18 mouse cellular contexts compared by ENCODE assay signal in genomic region chr19:40728732-40729420, GRCm38 (mm10). TPM values are rescaled to one million over a fixed set of nuclear protein-coding genes. Genes with fewer than 3 reads are reported as not detected.
DNase-seq lines count a peak whose midpoint lies in the region; ATAC-seq and TF ChIP-seq lines count a peak whose summit lies in the region.
"Had no signal": no experiment of that assay in that cellular context is flagged by ENCODE, and none has a peak within 500 bp of the region (broad histone marks: within the 10 kb centered on the region; RNA-seq: fewer than 3 reads in every experiment).

No protein-coding gene starts in this region.

- H3K36me3 ChIP-seq in lung, embryonic 14.5 days (ENCODE audit: insufficient read depth), result no peaks in the 10 kb centered on the region
- H3K36me3 ChIP-seq: embryonic facial prominence, embryonic 12.5 days; forebrain, embryonic 15.5 days; liver, embryonic 13.5 days; stomach, embryonic 15.5 days had no signal

- no peak overlapping the region for H3K4me2 ChIP-seq in lung, embryonic 14.5 days
- H3K4me2 ChIP-seq: embryonic facial prominence, embryonic 12.5 days; forebrain, embryonic 15.5 days; liver, embryonic 13.5 days; midbrain, embryonic 11.5 days; stomach, embryonic 15.5 days had no signal

- whole genome bisulfite sequencing in lung, embryonic 14.5 days, result 33% methylated on average over 12 of the region's 12 CpGs
- 25% methylated on average over 12 of the region's 12 CpGs for WGBS in lung, adult 2 months

- no peak for TF ChIP-seq POLR2A in lung, adult 2 months (IDR thresholded peaks at IDR 0.05; ENCODE audit: borderline replicate concordance, extremely low read depth, low read depth, low read length)

- no peak overlapping the region for H3K9ac ChIP-seq in lung, embryonic 14.5 days
- H3K9ac ChIP-seq: embryonic facial prominence, embryonic 12.5 days; forebrain, embryonic 15.5 days; liver, embryonic 13.5 days; stomach, embryonic 15.5 days had no signal

- DNase-seq in adrenal gland, adult 2 months, result peak; percentile 23
- no peak for DNase-seq in adrenal gland, postnatal 25 days
- DNase-seq in lung, embryonic 14.5 days, result peak; percentile 32
- no peak for DNase-seq in lung, adult 2 months
- DNase-seq in skeletal muscle tissue, adult 2 months (ENCODE audit: low read depth, low spot score), result peak; percentile 56
- DNase-seq in layer of hippocampus, adult 9-10 months (ENCODE audit: low spot score), result no peak
- DNase-seq: cerebellum, adult 9-10 months; liver, embryonic 13.5 days had no signal

- ATAC-seq in lung, embryonic 14.5 days (ENCODE audit: insufficient read depth), result no peak
- peak; percentile 74 for ATAC-seq in hematopoietic stem cell, adult 5-6 weeks (replicated peaks in 1 of 2; ENCODE audit: insufficient read depth in 1 of 2, low FRiP score in 2 of 2, low TSS enrichment in 1 of 2, low read depth in 1 of 2, poor library complexity in 2 of 2, severe bottlenecking in 2 of 2)
- no peak for ATAC-seq in erythroid progenitor cell, adult 5-6 weeks (replicated peaks; ENCODE audit: low FRiP score, poor library complexity, severe bottlenecking)
- ATAC-seq: forebrain, embryonic 15.5 days; intestine, embryonic 16.5 days had no signal

- no peak overlapping the region for H3K4me3 ChIP-seq in lung, embryonic 14.5 days (ENCODE audit: low read depth, low read length)
- no peak overlapping the region for H3K4me3 ChIP-seq in lung, adult 2 months (replicated peaks; ENCODE audit: extremely low read depth, low read depth, low read length)
- H3K4me3 ChIP-seq: embryonic facial prominence, embryonic 12.5 days; forebrain, embryonic 15.5 days; liver, embryonic 13.5 days; stomach, embryonic 15.5 days had no signal

- H3K27me3 ChIP-seq in lung, embryonic 14.5 days (ENCODE audit: insufficient read depth, low read length), result no peaks in the 10 kb centered on the region
- H3K27me3 ChIP-seq: embryonic facial prominence, embryonic 12.5 days; forebrain, embryonic 15.5 days; liver, embryonic 13.5 days; stomach, embryonic 15.5 days had no signal

- H3K4me1 ChIP-seq in lung, embryonic 14.5 days (ENCODE audit: insufficient read depth), result peaks cover 4% of the 10 kb centered on the region
- no peaks in the 10 kb centered on the region; the same call in 1 of the 2 replicates for H3K4me1 ChIP-seq in lung, adult 2 months (ENCODE audit: control insufficient read depth, insufficient read depth, low read length)
- H3K4me1 ChIP-seq: forebrain, embryonic 15.5 days; liver, embryonic 13.5 days; stomach, embryonic 15.5 days had no signal

- H3K9me3 ChIP-seq in lung, embryonic 14.5 days (ENCODE audit: low read depth, low read length), result no peaks in the 10 kb centered on the region
- H3K9me3 ChIP-seq: embryonic facial prominence, embryonic 12.5 days; forebrain, embryonic 15.5 days; liver, embryonic 13.5 days; stomach, embryonic 15.5 days had no signal

- TF ChIP-seq CTCF in lung, embryonic 14.5 days (IDR thresholded peaks at IDR 0.05; ENCODE audit: low read depth), result no peak
- TF ChIP-seq CTCF in lung, adult 2 months (IDR thresholded peaks at IDR 0.05; ENCODE audit: insufficient read depth, low read length), result no peak

- H3K27ac ChIP-seq in lung, embryonic 14.5 days (ENCODE audit: low read depth), result peak overlapping the region; percentile 8; the same call in 1 of the 2 replicates
- H3K27ac ChIP-seq: embryonic facial prominence, embryonic 12.5 days; forebrain, embryonic 15.5 days; liver, embryonic 13.5 days; stomach, embryonic 15.5 days had no signal

RNA-seq across cellular contexts. Expression of gene Cc2d2b, which starts 19.7 kb away (rescaled TPM):
- total RNA-seq in adrenal gland, adult 2 months (2021), result not detected
- polyA plus RNA-seq in adrenal gland, adult 2 months (2012; rRNA removed), result 0.02 TPM in 1 of 2 replicates, not detected in the other
- total RNA-seq in adrenal gland, postnatal 25 days (2021), result 0.27 TPM in 1 of 2 replicates, not detected in the other
- polyA plus RNA-seq in lung, embryonic 14.5 days (2014; fragmentation: Nextera tagmentation; extraction: Ambion mirVana), result not detected in 2 replicates
- 0.02 TPM in 1 of 2 replicates, not detected in the other for polyA plus RNA-seq in lung, adult 2 months (2012; rRNA removed)
- total RNA-seq in hematopoietic stem cell, adult 5-6 weeks (2017), result 4.7 and 5.7 TPM in 2 replicates
- not detected in 2 replicates for total RNA-seq in erythroid progenitor cell, adult 5-6 weeks (2015; ENCODE audit: low replicate concordance)
- 3.0 TPM in 1 of 2 replicates, not detected in the other for total RNA-seq in erythroid progenitor cell, adult 5-6 weeks (2017; ENCODE audit: low replicate concordance)
- total RNA-seq: heart, adult 18-20 months had no signal
- polyA plus RNA-seq: intestine, embryonic 16.5 days; large intestine, adult 2 months; small intestine, adult 2 months had no signal

Comparison
In these comparisons a context has a peak if more than half of its experiments do, and no peak if none do; other contexts are left out.
1. DNase-seq: peak in adrenal gland, adult 2 months (single experiment), lung, embryonic 14.5 days (single experiment) and skeletal muscle tissue, adult 2 months (single experiment); none in adrenal gland, postnatal 25 days (single experiment), lung, adult 2 months (single experiment) and layer of hippocampus, adult 9-10 months (single experiment).
2. ATAC-seq: peak in hematopoietic stem cell, adult 5-6 weeks (2 of 2); none in lung, embryonic 14.5 days (single experiment) and erythroid progenitor cell, adult 5-6 weeks (single experiment).